In the genomic region with DNA sequence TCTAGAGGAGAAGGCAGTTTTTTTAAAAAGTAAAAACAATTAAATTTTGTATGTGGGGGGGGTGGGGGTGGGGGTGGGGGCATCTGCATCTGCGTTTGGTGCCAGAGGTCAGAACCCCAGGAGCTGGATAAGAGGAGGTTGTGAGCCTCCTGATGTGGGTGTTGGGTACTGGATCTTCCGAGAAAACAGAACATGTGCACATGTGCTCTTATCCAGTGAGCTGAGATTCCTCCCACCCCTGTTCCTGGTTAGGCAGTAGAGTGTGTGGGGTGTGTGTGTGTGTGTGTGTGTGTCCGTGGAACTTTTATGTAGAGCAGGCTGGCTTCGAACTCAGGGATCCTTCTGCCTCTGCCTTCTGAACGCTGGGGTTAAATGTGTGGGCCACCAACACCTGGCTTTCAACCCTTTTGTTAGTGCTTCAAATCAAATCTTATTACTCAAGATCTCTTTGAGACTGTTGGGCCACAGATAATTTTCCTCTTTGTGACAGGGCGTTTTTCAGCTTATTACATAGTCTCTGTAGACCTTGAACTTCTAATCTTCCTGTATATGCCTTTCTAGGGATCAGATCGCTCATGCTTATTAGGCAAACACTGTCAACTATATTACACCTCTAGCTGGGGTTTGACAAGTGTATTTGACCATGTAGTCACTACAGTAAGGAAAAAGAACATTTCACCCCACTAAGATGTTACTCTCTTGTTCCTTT, we compare ENCODE assay signal across 8 mouse cellular contexts. TPM values are rescaled to one million over a fixed set of nuclear protein-coding genes. Genes with fewer than 3 reads are reported as not detected.
DNase-seq lines count a peak whose midpoint lies in the region; ATAC-seq lines count a peak whose summit lies in the region.

No protein-coding gene starts in this region.

- H3K36me3 ChIP-seq in heart, embryonic 14.5 days (ENCODE audit: control insufficient read depth, insufficient read depth, low read length), result peaks cover 37% of the 10 kb centered on the region
- peaks cover 6% of the 10 kb centered on the region; the same call in 1 of the 2 replicates for H3K36me3 ChIP-seq in forebrain, embryonic 16.5 days (ENCODE audit: control insufficient read depth, insufficient read depth)
- H3K36me3 ChIP-seq in midbrain, embryonic 11.5 days (ENCODE audit: control insufficient read depth, insufficient read depth, low read length), result peaks cover 16% of the 10 kb centered on the region

- no peaks in the 10 kb centered on the region for H3K27me3 ChIP-seq in heart, embryonic 14.5 days (ENCODE audit: control insufficient read depth, insufficient read depth, low read length)
- H3K27me3 ChIP-seq in forebrain, embryonic 16.5 days (replicated peaks; ENCODE audit: control insufficient read depth, insufficient read depth, low read length), result no peaks in the 10 kb centered on the region
- H3K27me3 ChIP-seq in midbrain, embryonic 11.5 days (ENCODE audit: control insufficient read depth, insufficient read depth, low read length), result no peaks in the 10 kb centered on the region

- peaks cover 6 to 11% of the 10 kb centered on the region in 2 experiments for H3K4me1 ChIP-seq in heart, embryonic 14.5 days (ENCODE audit: control insufficient read depth in 2 of 2, insufficient read depth in 2 of 2, low read length in 2 of 2)
- H3K4me1 ChIP-seq in forebrain, embryonic 16.5 days (replicated peaks; ENCODE audit: control insufficient read depth, insufficient read depth, low read length), result peaks cover 13% of the 10 kb centered on the region
- H3K4me1 ChIP-seq in midbrain, embryonic 11.5 days (ENCODE audit: control insufficient read depth, insufficient read depth, low read length), result peaks cover 3% of the 10 kb centered on the region; the same call in 1 of the 2 replicates

- H3K4me3 ChIP-seq in heart, embryonic 14.5 days (ENCODE audit: control insufficient read depth in 1 of 2, insufficient read depth in 1 of 2, low read depth in 1 of 2, low read length in 2 of 2), result peak overlapping the region; percentile 90 to 91
- H3K4me3 ChIP-seq in forebrain, embryonic 16.5 days (replicated peaks; ENCODE audit: low read length), result peak overlapping the region; percentile 96
- H3K4me3 ChIP-seq in midbrain, embryonic 11.5 days (ENCODE audit: low read depth, low read length), result peak overlapping the region; percentile 87

- H3K9me3 ChIP-seq in heart, embryonic 14.5 days (ENCODE audit: control insufficient read depth, low read length), result 0 out of 2 replicates have a peak, but pooled peaks cover 2% of the 10 kb centered on the region
- no peaks in the 10 kb centered on the region for H3K9me3 ChIP-seq in forebrain, embryonic 16.5 days (ENCODE audit: control insufficient read depth, low read length)
- no peaks in the 10 kb centered on the region for H3K9me3 ChIP-seq in midbrain, embryonic 11.5 days (ENCODE audit: control insufficient read depth, low read length)

- ATAC-seq in heart, embryonic 14.5 days (ENCODE audit: insufficient number of reproducible peaks, insufficient read depth, low FRiP score, low read depth), result no peak
- no peak for ATAC-seq in forebrain, embryonic 16.5 days
- peak; percentile 41; the same call in 1 of the 2 replicates for ATAC-seq in midbrain, embryonic 11.5 days (ENCODE audit: low FRiP score)
- no peak for ATAC-seq in activated CD4-positive, CD25-positive, alpha-beta regulatory T cell, adult 4 months

- peak overlapping the region; percentile 94 for H3K9ac ChIP-seq in heart, embryonic 14.5 days (ENCODE audit: low read length)
- peak overlapping the region; percentile 90 for H3K9ac ChIP-seq in forebrain, embryonic 16.5 days (replicated peaks; ENCODE audit: low read depth, low read length)
- H3K9ac ChIP-seq in midbrain, embryonic 11.5 days (ENCODE audit: low read length), result peak overlapping the region; percentile 91

- H3K4me2 ChIP-seq in heart, embryonic 14.5 days (ENCODE audit: low read length), result peak overlapping the region; percentile 66
- peak overlapping the region; percentile 80 for H3K4me2 ChIP-seq in forebrain, embryonic 16.5 days (ENCODE audit: low read length)
- peak overlapping the region; percentile 48 for H3K4me2 ChIP-seq in midbrain, embryonic 11.5 days

- peak overlapping the region in 1 of 2 experiments; percentile 85; a peak in 1 of 4 replicates for H3K27ac ChIP-seq in heart, embryonic 14.5 days (replicated peaks in 1 of 2; ENCODE audit: control insufficient read depth in 1 of 2, insufficient read depth in 1 of 2, low read depth in 2 of 2, low read length in 2 of 2)
- no peak overlapping the region for H3K27ac ChIP-seq in forebrain, embryonic 16.5 days (ENCODE audit: low read length)
- no peak overlapping the region for H3K27ac ChIP-seq in midbrain, embryonic 11.5 days (ENCODE audit: low read depth, low read length)

- WGBS in heart, embryonic 14.5 days, result 67% methylated on average over 7 of the region's 7 CpGs
- WGBS in forebrain, embryonic 16.5 days, result 77% methylated on average over 7 of the region's 7 CpGs
- 79% methylated on average over 7 of the region's 7 CpGs for WGBS in midbrain, embryonic 11.5 days

- no peak for DNase-seq in heart, adult 9 months (ENCODE audit: low spot score in 2 of 2)
- DNase-seq in ES-CJ7 (ENCODE audit: low read depth, low spot score), result peak; percentile 37
- DNase-seq in midbrain, embryonic 11.5 days (ENCODE audit: low spot score, missing footprints), result peak; percentile 87
- DNase-seq in spleen, adult 12 weeks (ENCODE audit: low spot score), result no peak
- DNase-seq in embryo, embryonic 9.5 days (ENCODE audit: extremely low spot score), result no peak

RNA-seq across cellular contexts. Expression of a gene that starts 0.9 kb away (rescaled TPM):
- 65.6 and 71.9 TPM in 2 replicates for polyA plus RNA-seq in heart, embryonic 14.5 days (2014; fragmentation: Nextera tagmentation; extraction: Ambion mirVana)
- polyA plus RNA-seq in forebrain, embryonic 16.5 days (2015; fragmentation: Nextera tagmentation; extraction: Ambion mirVana), result 114 and 122 TPM in 2 replicates
- 177 and 192 TPM in 2 replicates for polyA plus RNA-seq in midbrain, embryonic 11.5 days (2014; fragmentation: Nextera tagmentation; extraction: Ambion mirVana)
- polyA plus RNA-seq in activated CD4-positive, CD25-positive, alpha-beta regulatory T cell, adult 4 months (2017; shearing (Covaris generic)), result 10 to 100 TPM; 36.6 to 37.2 TPM

RNA-seq across cellular contexts. Expression of a gene that starts 55.0 kb away (rescaled TPM):
- polyA plus RNA-seq in heart, embryonic 14.5 days (2014; fragmentation: Nextera tagmentation; extraction: Ambion mirVana), result 8.3 and 9.8 TPM in 2 replicates
- polyA plus RNA-seq in forebrain, embryonic 16.5 days (2015; fragmentation: Nextera tagmentation; extraction: Ambion mirVana), result 21.9 and 22.1 TPM in 2 replicates
- 16.4 and 16.6 TPM in 2 replicates for polyA plus RNA-seq in midbrain, embryonic 11.5 days (2014; fragmentation: Nextera tagmentation; extraction: Ambion mirVana)
- 10 to 100 TPM; 11.2 TPM for polyA plus RNA-seq in activated CD4-positive, CD25-positive, alpha-beta regulatory T cell, adult 4 months (2017; shearing (Covaris generic))

Comparison
In these comparisons a context has a peak if more than half of its experiments do, and no peak if none do; other contexts are left out.
1. DNase-seq: peak in ES-CJ7 (single experiment) and midbrain, embryonic 11.5 days (single experiment); none in heart, adult 9 months (0 of 2), spleen, adult 12 weeks (single experiment) and embryo, embryonic 9.5 days (single experiment).
2. Peak in every context shown above with its lines, with median percentiles within 50 percentile points of each other: H3K4me2 ChIP-seq, H3K4me3 ChIP-seq and H3K9ac ChIP-seq.